Mouse (Mus musculus) left cerebral cortex, adult 6 months (tissue): ENCODE measurements around the gene Olfr1459. TPM values are rescaled to one million over a fixed set of nuclear protein-coding genes. Genes with fewer than 3 reads are reported as not detected.

Experiments
- long read RNA-seq, 2 experiments: library from polyadenylated mRNA; unstranded; transcript quantifications; one replicate each; pipeline ENCODE4 v2.0.0; 2019 to 2020
- polyA plus RNA-seq: library from polyadenylated mRNA; unstranded; fragments of <200 nt; fragmentation: Nextera tagmentation; gene quantifications from 2 replicates; pipeline ENCODE4 v1.2.3, GENCODE M21; 2021

Gene Olfr1459
- polyA plus RNA-seq = not detected in 2 replicates
- long read RNA-seq, experiment 1 = 0 reads
- long read RNA-seq, experiment 2 = 0 reads

GRCm38 (mm10) chr19:13149449-13149848 lies at the start of gene Olfr1459:
Gene Olfr1459 (minus strand): TSS chr19:13149549.

GRCm38 (mm10) chr19:13185434-13185833 lies 36.1 kb upstream of the Olfr1459 start, which contains the start of gene Olfr1462:
Gene Olfr1462 (plus strand): TSS chr19:13185734.

GRCm38 (mm10) chr19:13162700-13163099 lies 13.4 kb upstream of the Olfr1459 start, which contains the start of gene Olfr1461:
Gene Olfr1461 (plus strand): TSS chr19:13163000.

GRCm38 (mm10) chr19:13106675-13107074 lies 42.7 kb downstream of the Olfr1459 start, which contains the start of gene Olfr1458:
Gene Olfr1458 (minus strand): TSS chr19:13106775.

GRCm38 (mm10) chr19:13097791-13098190 lies 51.6 kb downstream of the Olfr1459 start, which contains the start of gene Olfr1457:
Gene Olfr1457 (minus strand): TSS chr19:13097891.

Other genes starting within 250 kb of the Olfr1459 start
- gene Olfr1447, start 245.8 kb downstream of the Olfr1459 start, polyA plus RNA-seq = not detected in 2 replicates
- not detected in 2 replicates for gene Olfr1448, start 225.1 kb downstream of the Olfr1459 start, polyA plus RNA-seq
- not detected in 2 replicates for gene Olfr1449, start 218.7 kb downstream of the Olfr1459 start, polyA plus RNA-seq
- gene Olfr1450, start 199.3 kb downstream of the Olfr1459 start, polyA plus RNA-seq = not detected in 2 replicates
- gene Olfr1451, start 154.5 kb downstream of the Olfr1459 start, polyA plus RNA-seq = not detected in 2 replicates
- not detected in 2 replicates for gene Olfr1453, start 121.2 kb downstream of the Olfr1459 start, polyA plus RNA-seq
- gene Olfr1454, start 88.9 kb downstream of the Olfr1459 start, polyA plus RNA-seq = not detected in 2 replicates
- not detected in 2 replicates for gene Olfr1457, start 51.7 kb downstream of the Olfr1459 start, polyA plus RNA-seq
- not detected in 2 replicates for gene Olfr1458, start 42.8 kb downstream of the Olfr1459 start, polyA plus RNA-seq
- not detected in 2 replicates for gene Olfr1461, start 13.5 kb upstream of the Olfr1459 start, polyA plus RNA-seq
- gene Olfr1462, start 36.2 kb upstream of the Olfr1459 start, polyA plus RNA-seq = not detected in 2 replicates
- not detected in 2 replicates for gene Olfr1463, start 81.8 kb upstream of the Olfr1459 start, polyA plus RNA-seq
- not detected in 2 replicates for gene Olfr1465, start 166.0 kb upstream of the Olfr1459 start, polyA plus RNA-seq
- gene Olfr1466, start 189.3 kb upstream of the Olfr1459 start, polyA plus RNA-seq = not detected in 2 replicates
- not detected in 2 replicates for gene Olfr1467, start 212.7 kb upstream of the Olfr1459 start, polyA plus RNA-seq